Mouse (Mus musculus) testis, adult 2 months (tissue): ENCODE measurements at regions not wholly inside any gene's neighbourhood (a gene's known extent, or its start where the extent isn't known, plus 50 kb on each side); places are given as distances from the start of the nearest gene placed in this dataset.
"Not testable (repeated sequence)": the region's sequence is repeated elsewhere in the genome, so short reads cannot be mapped to it uniquely, and the experiment has no call there.

Experiments used
- H3K27ac ChIP-seq: fragments of 200-500 bp; 2 replicates; pipeline ENCODE4 v1.5.1; 2012; ENCODE audit warnings: low read depth, low read length; ENCODE audit not compliant: control insufficient read depth, insufficient read depth
- H3K27me3 ChIP-seq: fragments of 200-500 bp; 2 replicates; pipeline ENCODE4 v1.6.1; 2012; ENCODE audit warnings: mild to moderate bottlenecking, low read length, moderate library complexity; ENCODE audit not compliant: control insufficient read depth, insufficient read depth
- H3K36me3 ChIP-seq: fragments of 200-500 bp; 2 replicates; pipeline ENCODE4 v1.6.1; 2012; ENCODE audit warnings: mild to moderate bottlenecking, low read length; ENCODE audit not compliant: control insufficient read depth, insufficient read depth
- H3K4me1 ChIP-seq: fragments of 200-500 bp; 2 replicates; pipeline ENCODE4 v1.6.1; 2012; ENCODE audit warnings: low read length; ENCODE audit not compliant: control insufficient read depth, insufficient read depth
- H3K4me3 ChIP-seq: fragments of 200-500 bp; 2 replicates; pipeline ENCODE4 v1.5.1; 2012; ENCODE audit warnings: low read depth, mild to moderate bottlenecking, low read length, moderate library complexity, mixed read lengths; ENCODE audit not compliant: control insufficient read depth
- CTCF ChIP-seq: fragments of 200-500 bp; IDR thresholded peaks from 2 replicates; pipeline ENCODE4 v1.5.1; 2012; ENCODE audit warnings: low read depth, mild to moderate bottlenecking, inconsistent platforms, low read length, moderate library complexity; ENCODE audit not compliant: control insufficient read depth, insufficient read depth, insufficient replicate concordance
- POLR2A ChIP-seq: fragments of 200-500 bp; IDR thresholded peaks from 2 replicates; pipeline ENCODE4 v1.6.1; 2012; ENCODE audit warnings: low read depth, mild to moderate bottlenecking, inconsistent platforms, low read length, moderate library complexity; ENCODE audit not compliant: control insufficient read depth

GRCm38 (mm10) chr13:4935940-4936339 lies 327.0 kb upstream of the Akr1e1 start:
- TF ChIP-seq POLR2A: no peak
- no peak for TF ChIP-seq CTCF
- H3K4me1 ChIP-seq: no peaks in the 10 kb centered on the region
- H3K27me3 ChIP-seq: no peaks in the 10 kb centered on the region
- H3K4me3 ChIP-seq: no peak overlapping the region
- no peak overlapping the region for H3K27ac ChIP-seq
- H3K36me3 ChIP-seq: no peaks in the 10 kb centered on the region

DNA sequence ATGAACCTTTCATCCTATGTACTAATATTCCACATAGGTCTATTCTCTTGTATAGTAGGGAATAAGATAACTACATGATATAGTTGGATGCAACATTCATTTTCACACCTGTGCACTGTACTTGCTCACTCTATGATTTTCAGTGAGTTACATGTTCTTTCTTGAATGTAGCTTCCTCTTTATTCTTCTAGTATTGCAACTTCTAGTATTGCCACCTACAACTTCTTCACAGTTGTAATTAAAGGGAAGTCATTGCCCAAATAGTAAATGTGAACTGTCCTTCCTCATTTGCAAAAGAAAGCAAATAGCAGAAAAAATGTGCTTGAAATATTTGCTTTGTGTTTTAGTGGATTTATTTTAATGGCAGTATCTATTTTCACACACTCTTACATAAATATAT lies 330.9 kb upstream of the Akr1e1 start:
- Histone ChIP-seq H3K4me3 (no peak overlapping the region), H3K27ac (no peak overlapping the region), H3K4me1 (no peaks in the 10 kb centered on the region), H3K36me3 (no peaks in the 10 kb centered on the region), H3K27me3 (no peaks in the 10 kb centered on the region)
- TF ChIP-seq POLR2A (no peak), CTCF (no peak)

DNA sequence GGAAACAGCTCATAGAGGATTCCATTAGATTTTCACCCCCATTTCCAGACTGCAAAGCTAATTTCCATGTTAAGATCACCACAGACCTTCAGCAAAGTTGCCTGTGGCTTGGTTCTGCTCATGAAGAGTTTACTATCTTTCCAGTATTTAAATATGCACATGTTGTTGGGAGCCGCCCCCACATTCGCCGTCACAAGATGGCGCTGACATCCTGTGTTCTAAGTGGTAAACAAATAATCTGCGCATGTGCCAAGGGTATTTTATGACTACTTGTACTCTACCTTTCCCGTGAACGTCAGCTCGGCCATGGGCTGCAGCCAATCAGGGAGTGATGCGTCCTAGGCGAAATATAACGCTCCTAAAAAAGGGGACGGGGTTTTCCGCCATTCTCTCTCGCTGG lies 333.5 kb upstream of the Akr1e1 start:
- H3K4me3 ChIP-seq, H3K27ac ChIP-seq, H3K27me3 ChIP-seq, H3K4me1 ChIP-seq, H3K36me3 ChIP-seq: not testable (repeated sequence)

DNA sequence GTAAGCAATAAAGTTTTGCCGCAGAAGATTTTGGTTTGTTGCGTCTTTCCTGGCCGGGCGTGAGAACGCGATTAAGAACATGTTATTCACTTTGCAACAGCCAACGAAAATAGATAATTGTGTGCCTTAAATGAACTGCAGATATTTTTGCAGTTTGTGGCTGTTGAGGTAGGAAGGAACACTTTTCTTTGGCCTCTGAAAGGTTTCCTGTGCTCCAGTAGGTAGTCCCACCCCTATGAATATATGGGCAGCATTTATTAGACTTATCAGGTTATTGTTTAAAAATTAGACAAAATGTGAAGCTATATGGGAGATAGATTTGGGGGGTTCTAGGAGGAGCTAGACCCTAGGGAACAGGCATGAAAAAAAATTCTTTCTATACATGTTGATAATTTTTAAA lies 334.1 kb upstream of the Akr1e1 start:
- H3K27me3 ChIP-seq: no peaks in the 10 kb centered on the region
- H3K36me3 ChIP-seq: no peaks in the 10 kb centered on the region
- H3K4me3 ChIP-seq: no peak overlapping the region
- no peak overlapping the region for H3K27ac ChIP-seq
- TF ChIP-seq POLR2A: no peak
- TF ChIP-seq CTCF: no peak
- H3K4me1 ChIP-seq: no peaks in the 10 kb centered on the region

DNA sequence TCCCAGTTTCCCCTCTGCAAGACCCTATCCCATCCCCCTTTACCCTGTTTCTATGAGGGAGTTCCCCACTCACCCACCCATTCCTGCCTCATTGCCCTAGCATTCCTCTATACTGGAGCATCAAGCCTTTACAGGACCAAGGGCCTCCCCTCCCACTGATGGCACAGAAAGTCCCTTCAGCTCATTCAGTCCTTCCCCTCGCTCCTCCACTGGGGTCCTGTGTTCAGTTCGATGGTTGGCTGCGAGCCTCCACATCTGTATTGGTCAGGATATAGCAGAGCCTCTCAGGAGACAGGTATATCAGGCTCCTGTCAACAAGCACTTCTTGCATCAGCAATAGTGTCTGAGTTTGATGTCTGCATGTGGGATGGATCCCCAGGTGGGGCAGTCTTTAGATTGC lies 346.4 kb upstream of the Akr1e1 start:
- H3K27ac ChIP-seq: no peak overlapping the region
- H3K4me3 ChIP-seq: no peak overlapping the region
- H3K36me3 ChIP-seq: no peaks in the 10 kb centered on the region
- no peak for TF ChIP-seq POLR2A
- no peaks in the 10 kb centered on the region for H3K4me1 ChIP-seq
- H3K27me3 ChIP-seq: no peaks in the 10 kb centered on the region

GRCm38 (mm10) chr13:4964824-4965223 lies 355.9 kb upstream of the Akr1e1 start:
- TF ChIP-seq POLR2A (no peak), CTCF (no peak)
- Histone ChIP-seq H3K27me3 (no peaks in the 10 kb centered on the region), H3K27ac (no peak overlapping the region)

DNA sequence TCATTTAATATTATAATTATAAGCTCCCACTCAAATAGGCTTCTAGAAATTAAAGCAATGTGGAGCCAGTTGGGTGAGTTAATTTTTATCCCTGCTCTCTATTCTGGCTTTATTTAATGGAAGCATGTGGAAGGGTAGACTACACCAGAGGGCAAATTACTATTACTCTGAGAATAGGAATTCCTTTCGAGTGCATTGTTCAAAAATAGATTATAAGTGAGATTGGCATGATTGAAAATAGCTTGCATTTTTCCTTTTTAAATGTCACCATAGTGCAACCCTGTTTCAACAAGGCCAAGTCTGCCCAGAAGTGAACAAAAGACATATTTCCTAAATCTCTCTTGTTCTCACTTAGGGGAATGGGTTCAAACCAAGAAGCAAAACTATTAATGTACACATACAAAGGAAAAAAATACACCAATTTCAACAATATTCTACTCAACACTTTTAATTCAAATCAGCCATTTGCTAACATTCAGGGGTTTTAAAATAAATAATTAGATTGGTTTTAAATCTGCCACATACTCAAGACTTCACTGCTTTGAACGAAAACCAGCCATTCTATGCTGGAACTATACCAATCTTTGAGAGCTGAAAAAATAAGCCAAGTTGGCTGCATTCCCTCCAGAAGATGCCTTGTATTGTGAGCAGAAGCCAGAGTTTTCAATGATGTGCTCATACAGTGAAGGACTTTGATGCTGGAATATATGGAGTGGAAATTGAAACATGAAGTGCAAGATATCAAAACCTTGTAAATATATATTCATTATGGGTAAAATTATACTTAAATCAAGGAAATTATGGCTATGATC lies 361.3 kb upstream of the Akr1e1 start:
- Histone ChIP-seq H3K4me3 (no peak overlapping the region), H3K27ac (no peak overlapping the region), H3K27me3 (no peaks in the 10 kb centered on the region), H3K36me3 (no peaks in the 10 kb centered on the region), H3K4me1 (no peaks in the 10 kb centered on the region)
- TF ChIP-seq POLR2A (no peak), CTCF (no peak)

More at GRCm38 (mm10) chr13:4964824-4965223, 355.9 kb upstream of the Akr1e1 start:
- Histone ChIP-seq H3K36me3 (no peaks in the 10 kb centered on the region), H3K4me3 (no peak overlapping the region), H3K4me1 (no peaks in the 10 kb centered on the region)
